In genomic region chr10:60822641-60823425, GRCm38 (mm10) we compare ENCODE assay signal across 14 mouse cellular contexts. TPM values are rescaled to one million over a fixed set of nuclear protein-coding genes. Genes with fewer than 3 reads are reported as not detected.
DNase-seq lines count a peak whose midpoint lies in the region; ATAC-seq and TF ChIP-seq lines count a peak whose summit lies in the region.
"Had no signal": no experiment of that assay in that cellular context is flagged by ENCODE, and none has a peak within 500 bp of the region (broad histone marks: within the 10 kb centered on the region; RNA-seq: fewer than 3 reads in every experiment).

No protein-coding gene starts in this region.

- peak; percentile 11 for DNase-seq in kidney, postnatal 10 days
- DNase-seq in kidney, postnatal 36 days = no peak
- DNase-seq in cerebellum, adult 8-10 months = peak; percentile 45
- no peak for DNase-seq in heart, embryonic 10.5 days (ENCODE audit: low spot score)
- no peak for DNase-seq in spleen, adult 18-20 months
- no peak for DNase-seq in stomach, postnatal 0 days (ENCODE audit: low spot score)
- DNase-seq: right cerebral cortex, postnatal 14 days; thymus, postnatal 4 days had no signal

- ATAC-seq in limb, embryonic 12.5 days (ENCODE audit: insufficient number of reproducible peaks, insufficient read depth, low FRiP score, low TSS enrichment, low read depth) = no peak
- ATAC-seq in stomach, postnatal 0 days (ENCODE audit: low FRiP score, low TSS enrichment) = no peak

- H3K27me3 ChIP-seq in heart, embryonic 10.5 days (ENCODE audit: insufficient read depth, poor library complexity, severe bottlenecking) = no peaks in the 10 kb centered on the region
- H3K27me3 ChIP-seq in limb, embryonic 12.5 days = no peaks in the 10 kb centered on the region
- no peaks in the 10 kb centered on the region for H3K27me3 ChIP-seq in stomach, postnatal 0 days (ENCODE audit: control insufficient read depth, insufficient read depth, low read length)

- H3K4me1 ChIP-seq in heart, embryonic 10.5 days = peaks cover 100% of the 10 kb centered on the region
- H3K4me1 ChIP-seq in limb, embryonic 12.5 days (replicated peaks) = peaks cover 91% of the 10 kb centered on the region
- H3K4me1 ChIP-seq in stomach, postnatal 0 days (replicated peaks; ENCODE audit: control insufficient read depth, insufficient read depth) = peaks cover 6% of the 10 kb centered on the region

- peak overlapping the region; percentile 98 for H3K27ac ChIP-seq in heart, embryonic 10.5 days
- H3K27ac ChIP-seq in limb, embryonic 12.5 days = 0 out of 2 replicates have a peak overlapping the region, but pooled peaks have one; percentile 8
- no peak overlapping the region for H3K27ac ChIP-seq in stomach, postnatal 0 days (replicated peaks)
- H3K27ac ChIP-seq: stomach, embryonic 15.5 days had no signal

- no peak overlapping the region for H3K9ac ChIP-seq in limb, embryonic 12.5 days (replicated peaks)
- H3K9ac ChIP-seq in stomach, postnatal 0 days (ENCODE audit: low read length) = no peak overlapping the region
- H3K9ac ChIP-seq: lung, embryonic 15.5 days; neural tube, embryonic 13.5 days; stomach, embryonic 15.5 days had no signal

- no peak for TF ChIP-seq EP300 in stomach, postnatal 0 days (optimal IDR thresholded peaks at IDR 0.05)

- H3K4me2 ChIP-seq in limb, embryonic 12.5 days = no peak overlapping the region
- no peak overlapping the region for H3K4me2 ChIP-seq in stomach, postnatal 0 days (replicated peaks; ENCODE audit: low read depth)
- H3K4me2 ChIP-seq: lung, embryonic 15.5 days; neural tube, embryonic 13.5 days; stomach, embryonic 15.5 days had no signal

- peak overlapping the region; percentile 25 for H3K4me3 ChIP-seq in heart, embryonic 10.5 days
- no peak overlapping the region for H3K4me3 ChIP-seq in limb, embryonic 12.5 days (replicated peaks)
- no peak overlapping the region for H3K4me3 ChIP-seq in stomach, postnatal 0 days (ENCODE audit: low read depth, low read length)
- H3K4me3 ChIP-seq: lung, embryonic 15.5 days; midbrain, embryonic 10.5 days; neural tube, embryonic 13.5 days; stomach, embryonic 15.5 days had no signal

- WGBS in heart, embryonic 10.5 days = 39% methylated on average over 17 of the region's 17 CpGs
- WGBS in limb, embryonic 12.5 days = 70% methylated on average over 17 of the region's 17 CpGs
- WGBS in stomach, postnatal 0 days = 82% methylated on average over 17 of the region's 17 CpGs

- H3K36me3 ChIP-seq in heart, embryonic 10.5 days = no peaks in the 10 kb centered on the region; the same call in 1 of the 2 replicates
- H3K36me3 ChIP-seq in limb, embryonic 12.5 days = no peaks in the 10 kb centered on the region
- no peaks in the 10 kb centered on the region for H3K36me3 ChIP-seq in stomach, postnatal 0 days (ENCODE audit: control insufficient read depth, insufficient read depth, low read length)
- H3K36me3 ChIP-seq: G1E; lung, embryonic 15.5 days; midbrain, embryonic 10.5 days; neural tube, embryonic 13.5 days; stomach, embryonic 15.5 days had no signal

- H3K9me3 ChIP-seq in heart, embryonic 10.5 days = no peaks in the 10 kb centered on the region
- no peaks in the 10 kb centered on the region for H3K9me3 ChIP-seq in limb, embryonic 12.5 days
- H3K9me3 ChIP-seq in stomach, postnatal 0 days (ENCODE audit: control insufficient read depth, low read length) = no peaks in the 10 kb centered on the region
- H3K9me3 ChIP-seq: lung, embryonic 15.5 days; midbrain, embryonic 10.5 days; neural tube, embryonic 13.5 days; stomach, embryonic 15.5 days had no signal

- TF ChIP-seq CTCF in stomach, postnatal 0 days (IDR thresholded peaks at IDR 0.05; ENCODE audit: low read depth) = no peak

RNA-seq across cellular contexts. Expression of gene Unc5b, which starts 8.5 kb away (rescaled TPM):
- 17.9 and 18.8 TPM in 2 replicates for polyA plus RNA-seq in heart, embryonic 10.5 days (2016; fragmentation: Nextera tagmentation; extraction: Ambion mirVana)
- polyA plus RNA-seq in limb, embryonic 12.5 days (2016; fragmentation: Nextera tagmentation; extraction: Ambion mirVana) = 12.7 and 13.5 TPM in 2 replicates
- polyA plus RNA-seq in stomach, postnatal 0 days (2015; fragmentation: Nextera tagmentation; extraction: Ambion mirVana) = 3.8 and 4.1 TPM in 2 replicates
- polyA plus RNA-seq: G1E had no signal

Comparison
In these comparisons a context has a peak if more than half of its experiments do, and no peak if none do; other contexts are left out.
1. DNase-seq: peak in kidney, postnatal 10 days (single experiment) and cerebellum, adult 8-10 months (single experiment); none in kidney, postnatal 36 days (0 of 2), heart, embryonic 10.5 days (single experiment), spleen, adult 18-20 months (0 of 2) and stomach, postnatal 0 days (single experiment).